Mouse (Mus musculus): ENCODE measurements around the gene Cox10. TPM values are rescaled to one million over a fixed set of nuclear protein-coding genes. Genes with fewer than 3 reads are reported as not detected.
A peak's percentile ranks its signal among the peaks of the same experiment; 100 is the strongest.

The Cox10 gene
- polyA plus RNA-seq, 1 experiment: 18.5 TPM

- H3K4me3 ChIP-seq (ENCODE audit: insufficient read depth, low read length): no peak overlapping the region
- no peaks in the 10 kb centered on the region for H3K4me1 ChIP-seq (ENCODE audit: control insufficient read depth, insufficient read depth, low read length)
- no peak overlapping the region for H3K27ac ChIP-seq (ENCODE audit: insufficient read depth, low read length)
- TF ChIP-seq CTCF (IDR thresholded peaks at IDR 0.05; ENCODE audit: extremely low read depth, insufficient read depth, low read length): no peak
- TF ChIP-seq POLR2A (IDR thresholded peaks at IDR 0.05; ENCODE audit: extremely low read depth, insufficient read depth, low read length): no peak
Measured at GRCm38 (mm10) chr11:63952743-63953191, 126.5 kb downstream of the Cox10 start.

- H3K27ac ChIP-seq (ENCODE audit: insufficient read depth, low read length): no peak overlapping the region
- no peak overlapping the region for H3K4me3 ChIP-seq (ENCODE audit: insufficient read depth, low read length)
- TF ChIP-seq POLR2A (IDR thresholded peaks at IDR 0.05; ENCODE audit: extremely low read depth, insufficient read depth, low read length): no peak
- TF ChIP-seq CTCF (IDR thresholded peaks at IDR 0.05; ENCODE audit: extremely low read depth, insufficient read depth, low read length): no peak
- no peaks in the 10 kb centered on the region for H3K4me1 ChIP-seq (ENCODE audit: control insufficient read depth, insufficient read depth, low read length)
Measured at GRCm38 (mm10) chr11:63951831-63952631, 127.2 kb downstream of the Cox10 start.

GRCm38 (mm10) chr11:63948371-63948770, 130.9 kb downstream of the Cox10 start:
- Histone ChIP-seq H3K27ac (ENCODE audit: insufficient read depth, low read length) (no peak overlapping the region), H3K4me1 (ENCODE audit: control insufficient read depth, insufficient read depth, low read length) (no peaks in the 10 kb centered on the region), H3K4me3 (ENCODE audit: insufficient read depth, low read length) (no peak overlapping the region)
- no peak for TF ChIP-seq CTCF (IDR thresholded peaks at IDR 0.05; ENCODE audit: extremely low read depth, insufficient read depth, low read length)
- no peak for TF ChIP-seq POLR2A (IDR thresholded peaks at IDR 0.05; ENCODE audit: extremely low read depth, insufficient read depth, low read length)

GRCm38 (mm10) chr11:63947024-63947423, 132.2 kb downstream of the Cox10 start:
- H3K27ac ChIP-seq (ENCODE audit: insufficient read depth, low read length): no peak overlapping the region
- H3K4me1 ChIP-seq (ENCODE audit: control insufficient read depth, insufficient read depth, low read length): no peaks in the 10 kb centered on the region
- TF ChIP-seq CTCF (IDR thresholded peaks at IDR 0.05; ENCODE audit: extremely low read depth, insufficient read depth, low read length) (no peak), POLR2A (IDR thresholded peaks at IDR 0.05; ENCODE audit: extremely low read depth, insufficient read depth, low read length) (no peak)
- H3K4me3 ChIP-seq (ENCODE audit: insufficient read depth, low read length): no peak overlapping the region

- Histone ChIP-seq H3K4me1 (ENCODE audit: control insufficient read depth, insufficient read depth, low read length) (no peaks in the 10 kb centered on the region), H3K4me3 (ENCODE audit: insufficient read depth, low read length) (no peak overlapping the region), H3K27ac (ENCODE audit: insufficient read depth, low read length) (no peak overlapping the region)
- TF ChIP-seq POLR2A (IDR thresholded peaks at IDR 0.05; ENCODE audit: extremely low read depth, insufficient read depth, low read length) (no peak), CTCF (IDR thresholded peaks at IDR 0.05; ENCODE audit: extremely low read depth, insufficient read depth, low read length) (no peak)
Measured at GRCm38 (mm10) chr11:63943947-63944346, 135.3 kb downstream of the Cox10 start.

- Histone ChIP-seq H3K4me3 (ENCODE audit: insufficient read depth, low read length) (no peak overlapping the region), H3K27ac (ENCODE audit: insufficient read depth, low read length) (no peak overlapping the region), H3K4me1 (ENCODE audit: control insufficient read depth, insufficient read depth, low read length) (no peaks in the 10 kb centered on the region)
- no peak for TF ChIP-seq POLR2A (IDR thresholded peaks at IDR 0.05; ENCODE audit: extremely low read depth, insufficient read depth, low read length)
- TF ChIP-seq CTCF (IDR thresholded peaks at IDR 0.05; ENCODE audit: extremely low read depth, insufficient read depth, low read length): no peak
Measured at GRCm38 (mm10) chr11:63943268-63943890, 135.9 kb downstream of the Cox10 start.

- Histone ChIP-seq H3K4me1 (ENCODE audit: control insufficient read depth, insufficient read depth, low read length) (no peaks in the 10 kb centered on the region), H3K4me3 (ENCODE audit: insufficient read depth, low read length) (no peak overlapping the region), H3K27ac (ENCODE audit: insufficient read depth, low read length) (no peak overlapping the region)
- no peak for TF ChIP-seq POLR2A (IDR thresholded peaks at IDR 0.05; ENCODE audit: extremely low read depth, insufficient read depth, low read length)
- no peak for TF ChIP-seq CTCF (IDR thresholded peaks at IDR 0.05; ENCODE audit: extremely low read depth, insufficient read depth, low read length)
Measured at GRCm38 (mm10) chr11:63942177-63942576, 137.1 kb downstream of the Cox10 start.

GRCm38 (mm10) chr11:63936641-63937040, 142.6 kb downstream of the Cox10 start:
- no peak overlapping the region for H3K27ac ChIP-seq (ENCODE audit: insufficient read depth, low read length)
- no peak overlapping the region for H3K4me3 ChIP-seq (ENCODE audit: insufficient read depth, low read length)
- H3K4me1 ChIP-seq (ENCODE audit: control insufficient read depth, insufficient read depth, low read length): no peaks in the 10 kb centered on the region
- TF ChIP-seq CTCF (IDR thresholded peaks at IDR 0.05; ENCODE audit: extremely low read depth, insufficient read depth, low read length) (no peak), POLR2A (IDR thresholded peaks at IDR 0.05; ENCODE audit: extremely low read depth, insufficient read depth, low read length) (no peak)

- Histone ChIP-seq H3K4me1 (ENCODE audit: control insufficient read depth, insufficient read depth, low read length) (no peaks in the 10 kb centered on the region), H3K4me3 (ENCODE audit: insufficient read depth, low read length) (no peak overlapping the region), H3K27ac (ENCODE audit: insufficient read depth, low read length) (no peak overlapping the region)
- TF ChIP-seq POLR2A (IDR thresholded peaks at IDR 0.05; ENCODE audit: extremely low read depth, insufficient read depth, low read length) (no peak), CTCF (IDR thresholded peaks at IDR 0.05; ENCODE audit: extremely low read depth, insufficient read depth, low read length) (no peak)
Measured at GRCm38 (mm10) chr11:63926901-63927300, 152.4 kb downstream of the Cox10 start.

GRCm38 (mm10) chr11:63925161-63925582, 154.1 kb downstream of the Cox10 start:
- H3K4me3 ChIP-seq (ENCODE audit: insufficient read depth, low read length): no peak overlapping the region
- H3K27ac ChIP-seq (ENCODE audit: insufficient read depth, low read length): no peak overlapping the region

More at GRCm38 (mm10) chr11:63925161-63925582, 154.1 kb downstream of the Cox10 start:
- no peak for TF ChIP-seq POLR2A (IDR thresholded peaks at IDR 0.05; ENCODE audit: extremely low read depth, insufficient read depth, low read length)
- peak; percentile 51 for TF ChIP-seq CTCF (IDR thresholded peaks at IDR 0.05; ENCODE audit: extremely low read depth, insufficient read depth, low read length)
- H3K4me1 ChIP-seq (ENCODE audit: control insufficient read depth, insufficient read depth, low read length): no peaks in the 10 kb centered on the region

All from cortical plate, adult 2 months (tissue).